Mouse (Mus musculus): ENCODE measurements around the gene Hist1h1t.
"Not testable (repeated sequence)": the region's sequence is repeated elsewhere in the genome, so short reads cannot be mapped to it uniquely, and the experiment has no call there.

Hist1h1t gene

GRCm38 (mm10) chr13:23695514-23695913, at the start of gene Hist1h1t:
Hist1h1t (plus strand) TSS chr13:23695814.
- in situ Hi-C loops (cut with MboI; ENCODE audit: low sequenced_read_pairs), result loop anchor here (10.0 kb wide), 1 partner anchor 71 kb away; the partner anchor contains the start of genes Hist1h1e and Hist1h2be

- in situ Hi-C loops (cut with MboI; ENCODE audit: low sequenced_read_pairs), result no loop called here
Observed at GRCm38 (mm10) chr13:23659636-23660366, 35.8 kb upstream of the Hist1h1t start.

- in situ Hi-C loops (cut with MboI; ENCODE audit: low sequenced_read_pairs), result no loop called here
Observed at GRCm38 (mm10) chr13:23662536-23662935, 33.1 kb upstream of the Hist1h1t start.

GRCm38 (mm10) chr13:23681990-23682582, 13.5 kb upstream of the Hist1h1t start:
- in situ Hi-C loops (cut with MboI; ENCODE audit: low sequenced_read_pairs), result no loop called here

DNA sequence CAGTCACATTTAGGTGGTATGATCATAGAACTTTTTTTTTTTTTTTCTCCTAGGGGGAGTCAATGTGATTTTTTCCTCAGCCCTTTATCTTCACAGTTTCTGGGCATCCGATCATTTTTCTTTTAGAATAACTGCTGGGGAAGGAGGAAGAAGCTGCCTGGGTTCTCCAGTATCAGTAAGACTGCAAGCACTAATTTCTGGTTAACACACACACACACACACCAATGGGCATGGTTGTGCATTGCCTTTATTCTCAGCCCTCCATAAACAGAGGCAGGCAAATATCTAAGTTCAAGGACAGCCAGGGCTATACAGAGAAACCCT, 13.0 kb upstream of the Hist1h1t start:
- in situ Hi-C loops (cut with MboI; ENCODE audit: low sequenced_read_pairs), result no loop called here

- in situ Hi-C loops (cut with MboI; ENCODE audit: low sequenced_read_pairs), result not testable (repeated sequence)
Observed at GRCm38 (mm10) chr13:23682947-23683754, 12.5 kb upstream of the Hist1h1t start.

- in situ Hi-C loops (cut with MboI; ENCODE audit: low sequenced_read_pairs), result no loop called here
Observed at GRCm38 (mm10) chr13:23683755-23684281, 11.8 kb upstream of the Hist1h1t start, which contains the start of the genes Hist1h2ac and Hist1h2bc. Hist1h2ac (minus strand) TSS chr13:23683948. Hist1h2bc (plus strand) TSS chr13:23684199.

- in situ Hi-C loops (cut with MboI; ENCODE audit: low sequenced_read_pairs), result not testable (repeated sequence)
Observed at GRCm38 (mm10) chr13:23684295-23684945, 11.2 kb upstream of the Hist1h1t start.

DNA sequence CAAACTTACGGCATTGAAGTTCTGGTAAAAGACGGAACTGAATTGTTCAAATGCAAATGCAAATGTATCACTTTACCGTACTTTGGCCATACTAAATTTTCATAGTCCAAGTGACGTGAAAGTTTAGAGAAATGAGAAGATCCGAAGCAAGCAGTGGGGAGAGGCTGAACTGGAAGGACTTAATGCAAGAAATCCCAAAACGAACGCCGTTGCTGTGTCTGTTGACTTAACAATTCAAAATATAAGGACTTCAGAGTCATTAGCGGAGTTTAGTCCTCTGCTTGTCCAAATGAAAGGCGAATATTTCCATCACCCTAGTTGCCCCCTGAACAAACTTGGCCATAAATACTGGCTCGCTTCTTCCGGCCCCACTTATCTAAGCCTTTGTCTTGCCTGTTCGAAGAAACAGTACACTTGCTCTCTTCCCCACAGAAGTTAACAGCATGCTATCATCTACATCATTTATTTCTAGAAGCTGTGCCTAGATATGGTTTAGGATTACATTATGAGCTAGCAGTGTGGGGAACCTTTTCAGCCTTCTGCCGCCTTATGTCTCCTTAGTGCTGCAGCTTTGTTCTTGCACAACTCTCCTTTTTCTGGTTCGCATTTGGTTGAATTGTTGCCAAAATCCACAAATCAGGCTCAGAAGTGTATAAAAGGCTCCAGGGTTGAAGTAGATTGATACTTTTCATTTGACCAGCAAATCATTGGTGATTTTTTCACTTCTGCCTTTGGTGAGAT, 10.3 kb upstream of the Hist1h1t start:
- in situ Hi-C loops (cut with MboI; ENCODE audit: low sequenced_read_pairs), result no loop called here

- in situ Hi-C loops (cut with MboI; ENCODE audit: low sequenced_read_pairs), result no loop called here
Observed at GRCm38 (mm10) chr13:23685966-23686365, 9.6 kb upstream of the Hist1h1t start.

GRCm38 (mm10) chr13:23687181-23687580, 8.4 kb upstream of the Hist1h1t start:
- in situ Hi-C loops (cut with MboI; ENCODE audit: low sequenced_read_pairs), result no loop called here

DNA sequence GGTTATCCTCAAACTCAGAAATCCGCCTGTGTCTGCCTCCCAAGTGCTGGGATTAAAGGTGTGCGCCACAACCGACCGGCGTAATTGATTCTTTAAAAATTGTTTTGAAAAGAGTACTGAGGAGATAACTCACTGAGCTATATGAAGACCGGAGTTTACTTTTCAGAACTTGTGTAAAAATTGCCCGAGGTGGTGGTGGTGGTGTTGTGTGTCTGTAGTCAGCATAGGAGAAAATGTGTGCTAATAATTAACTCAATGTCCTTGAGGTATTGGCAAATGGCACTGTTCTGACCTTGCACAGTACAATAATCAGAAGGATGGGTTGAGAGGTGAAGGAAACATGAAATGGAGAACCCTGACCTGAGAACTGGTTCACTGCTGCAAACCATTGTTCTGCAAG, 7.7 kb upstream of the Hist1h1t start:
- in situ Hi-C loops (cut with MboI; ENCODE audit: low sequenced_read_pairs), result no loop called here

GRCm38 (mm10) chr13:23688956-23689355, 6.7 kb upstream of the Hist1h1t start:
- in situ Hi-C loops (cut with MboI; ENCODE audit: low sequenced_read_pairs), result no loop called here

- in situ Hi-C loops (cut with MboI; ENCODE audit: low sequenced_read_pairs), result no loop called here
Observed at GRCm38 (mm10) chr13:23689459-23689858, 6.2 kb upstream of the Hist1h1t start.

DNA sequence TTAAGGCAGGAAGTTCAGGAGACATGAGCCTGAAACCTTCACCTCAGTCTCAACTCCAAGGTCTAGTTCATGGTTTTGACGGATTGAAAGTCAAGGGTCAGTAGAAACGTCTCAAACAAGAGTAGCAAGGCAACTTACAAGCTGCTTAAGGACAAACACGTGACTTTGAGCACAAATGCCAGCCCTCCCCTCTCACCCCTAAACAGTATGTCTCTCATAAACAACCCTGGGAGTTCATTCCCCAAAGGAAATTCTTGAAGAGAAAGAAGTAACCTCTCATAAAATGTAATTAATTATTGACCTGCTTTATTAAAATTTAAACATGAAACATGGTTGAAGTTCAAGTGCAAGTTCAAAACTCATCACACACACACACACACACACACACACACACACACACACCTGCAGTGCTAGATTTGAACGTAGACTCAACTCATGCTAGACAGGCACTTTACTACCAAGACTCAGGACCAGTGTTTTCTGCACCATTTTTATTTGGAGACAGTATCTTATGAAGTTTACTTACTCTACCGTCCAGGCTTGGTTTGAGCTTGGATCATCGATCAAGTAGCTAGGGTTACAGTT, 1.7 kb upstream of the Hist1h1t start:
- in situ Hi-C loops (cut with MboI; ENCODE audit: low sequenced_read_pairs), result loop anchor here (10.0 kb wide), 1 partner anchor 69 kb away; the partner anchor contains the start of genes Hist1h1e and Hist1h2be

GRCm38 (mm10) chr13:23694956-23695355, 658 bp upstream of the Hist1h1t start:
- in situ Hi-C loops (cut with MboI; ENCODE audit: low sequenced_read_pairs), result loop anchor here (10.0 kb wide), 1 partner anchor 70 kb away; the partner anchor contains the start of genes Hist1h1e and Hist1h2be

GRCm38 (mm10) chr13:23696061-23696474, 454 bp downstream of the Hist1h1t start:
- in situ Hi-C loops (cut with MboI; ENCODE audit: low sequenced_read_pairs), result loop anchor here (10.0 kb wide), 1 partner anchor 71 kb away; the partner anchor contains the start of genes Hist1h1e and Hist1h2be

- in situ Hi-C loops (cut with MboI; ENCODE audit: low sequenced_read_pairs), result loop anchor here (10.0 kb wide), 1 partner anchor 73 kb away; the partner anchor contains the start of genes Hist1h1e and Hist1h2be
Observed at GRCm38 (mm10) chr13:23697491-23698299, 2.1 kb downstream of the Hist1h1t start.
